Mouse (Mus musculus): ENCODE results near the gene Lypla2.

Gene Lypla2

GRCm38 (mm10) chr4:135972911-135973811, 735 bp upstream of the Lypla2 start:
- DNase-seq (ENCODE audit: low spot score) = no peak

GRCm38 (mm10) chr4:135971805-135972555, 446 bp downstream of the Lypla2 start:
- DNase-seq (ENCODE audit: low spot score) = no peak

GRCm38 (mm10) chr4:135970585-135970984, 1.8 kb downstream of the Lypla2 start:
- DNase-seq (ENCODE audit: low spot score) = no peak

GRCm38 (mm10) chr4:135969070-135969750, 3.2 kb downstream of the Lypla2 start:
- DNase-seq (ENCODE audit: low spot score) = no peak

GRCm38 (mm10) chr4:135968271-135968869, 4.1 kb downstream of the Lypla2 start:
- no peak for DNase-seq (ENCODE audit: low spot score)

- no peak for DNase-seq (ENCODE audit: low spot score)
Measured at GRCm38 (mm10) chr4:135967086-135967760, 5.2 kb downstream of the Lypla2 start.

GRCm38 (mm10) chr4:135966283-135966682, 6.1 kb downstream of the Lypla2 start:
- DNase-seq (ENCODE audit: low spot score) = no peak

- DNase-seq (ENCODE audit: low spot score) = no peak
Measured at GRCm38 (mm10) chr4:135965113-135965512, 7.3 kb downstream of the Lypla2 start.

- DNase-seq (ENCODE audit: low spot score) = no peak
Measured at GRCm38 (mm10) chr4:135964426-135964825, 8.0 kb downstream of the Lypla2 start.

- DNase-seq (ENCODE audit: low spot score) = peak; percentile 97
Measured at GRCm38 (mm10) chr4:135963457-135964193, 8.8 kb downstream of the Lypla2 start, which contains the start of gene Gale. Gene Gale (plus strand): TSS chr4:135963727.

GRCm38 (mm10) chr4:135962946-135963345, 9.5 kb downstream of the Lypla2 start:
- DNase-seq (ENCODE audit: low spot score) = no peak

- DNase-seq (ENCODE audit: low spot score) = no peak
Measured at GRCm38 (mm10) chr4:135962198-135962597, 10.2 kb downstream of the Lypla2 start.

- DNase-seq (ENCODE audit: low spot score) = no peak
Measured at GRCm38 (mm10) chr4:135961709-135962108, 10.7 kb downstream of the Lypla2 start.

GRCm38 (mm10) chr4:135960717-135961116, 11.7 kb downstream of the Lypla2 start:
- peak; percentile 94 for DNase-seq (ENCODE audit: low spot score)

GRCm38 (mm10) chr4:135958354-135958753, 14.1 kb downstream of the Lypla2 start:
- peak; percentile 45 for DNase-seq (ENCODE audit: low spot score)

- no peak for DNase-seq (ENCODE audit: low spot score)
Measured at GRCm38 (mm10) chr4:135955886-135956285, 16.5 kb downstream of the Lypla2 start.

- DNase-seq (ENCODE audit: low spot score) = peak; percentile 85
Measured at GRCm38 (mm10) chr4:135954241-135954640, 18.2 kb downstream of the Lypla2 start.

- DNase-seq (ENCODE audit: low spot score) = no peak
Measured at GRCm38 (mm10) chr4:135953179-135953578, 19.2 kb downstream of the Lypla2 start.

GRCm38 (mm10) chr4:135951505-135951904, 20.9 kb downstream of the Lypla2 start:
- no peak for DNase-seq (ENCODE audit: low spot score)

GRCm38 (mm10) chr4:135950365-135950764, 22.1 kb downstream of the Lypla2 start:
- DNase-seq (ENCODE audit: low spot score) = no peak

- peak; percentile 80 for DNase-seq (ENCODE audit: low spot score)
Measured at GRCm38 (mm10) chr4:135949911-135950310, 22.5 kb downstream of the Lypla2 start.

Measured in retina, embryonic 14.5 days (tissue).